Mouse (Mus musculus) ovary, postnatal 10 days (tissue): Measurements from ENCODE around the gene Atp23.

Experiments used
- DNase-seq: peaks from one replicate; pipeline ENCODE4 v3.0.0; 2022; ENCODE audit warnings: low spot score

Gene Atp23

DNA sequence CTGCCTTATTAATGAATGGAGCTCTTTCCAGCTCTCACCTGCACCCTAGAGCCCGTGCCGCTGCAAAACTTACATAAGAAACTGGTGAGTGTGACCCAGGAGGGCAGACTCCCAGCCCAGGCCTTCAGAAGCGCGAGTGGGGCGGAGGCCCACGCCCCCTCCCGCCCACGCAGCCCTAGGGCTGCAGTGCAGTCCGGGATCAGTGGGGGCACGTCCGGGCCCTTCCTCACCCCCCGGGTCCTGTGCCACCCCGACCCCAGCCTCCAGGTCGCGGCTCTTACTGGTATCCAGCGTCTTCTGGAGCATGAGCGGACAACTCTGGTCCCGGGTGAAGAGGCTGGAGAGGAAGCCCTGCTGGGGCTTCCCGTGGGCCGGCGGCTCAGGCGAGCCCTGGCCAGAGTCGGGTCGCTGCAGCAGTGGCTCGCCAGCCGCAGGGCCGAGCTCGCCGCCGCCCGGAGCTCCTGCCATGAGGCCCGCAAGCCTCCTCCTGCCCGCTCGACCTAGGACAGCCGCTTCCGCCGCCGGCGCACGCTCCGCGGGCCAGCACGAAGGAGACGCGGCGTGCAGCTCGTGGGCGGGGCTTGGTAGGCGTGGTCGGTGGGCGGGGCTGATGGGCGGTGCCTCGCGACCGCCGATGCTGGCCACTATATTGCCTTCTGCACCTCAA lies at the start of gene Atp23:
Gene Atp23, minus strand, starts transcription at position 535 of the 667 bp plus-strand sequence.
- DNase-seq: peak; percentile 90

DNA sequence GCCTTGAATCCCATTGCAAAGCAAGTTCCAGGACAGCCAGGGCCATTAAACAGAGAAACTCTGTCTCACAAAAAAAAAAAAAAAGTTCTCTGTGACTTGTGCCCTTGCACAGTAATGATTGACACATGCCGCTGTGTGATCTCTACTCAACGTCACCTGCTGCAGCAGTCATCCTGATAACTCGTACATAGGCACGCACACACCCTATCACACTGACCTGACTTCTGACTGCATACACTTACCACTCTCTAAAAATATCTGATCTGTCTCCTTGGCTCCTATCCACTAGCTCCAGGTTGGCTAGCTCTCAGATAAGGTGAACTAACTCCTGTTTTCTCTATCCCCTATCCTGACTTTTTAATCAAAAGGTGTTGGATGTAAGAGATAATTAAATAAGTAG lies 49.4 kb upstream of the Atp23 start:
- DNase-seq: no peak

DNA sequence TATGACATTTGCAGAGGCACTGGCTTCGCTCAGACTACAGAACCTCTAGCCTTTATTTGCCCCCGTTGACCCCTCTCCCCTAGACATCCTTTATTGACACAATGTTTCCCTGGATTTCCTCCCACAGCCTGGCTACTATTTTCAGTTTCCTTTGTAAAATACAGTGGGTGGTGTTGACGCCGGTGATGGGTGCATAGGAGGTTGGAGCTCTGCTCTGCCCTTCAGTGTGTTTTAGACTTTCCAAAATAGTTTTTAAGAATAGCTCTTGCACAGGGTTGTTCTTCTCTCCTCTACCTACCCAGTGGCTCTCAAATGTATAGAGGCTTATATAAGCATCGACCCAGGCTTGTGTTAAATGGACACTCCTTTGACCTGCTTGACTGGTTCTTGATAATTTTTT lies 48.7 kb upstream of the Atp23 start:
- DNase-seq: no peak

DNA sequence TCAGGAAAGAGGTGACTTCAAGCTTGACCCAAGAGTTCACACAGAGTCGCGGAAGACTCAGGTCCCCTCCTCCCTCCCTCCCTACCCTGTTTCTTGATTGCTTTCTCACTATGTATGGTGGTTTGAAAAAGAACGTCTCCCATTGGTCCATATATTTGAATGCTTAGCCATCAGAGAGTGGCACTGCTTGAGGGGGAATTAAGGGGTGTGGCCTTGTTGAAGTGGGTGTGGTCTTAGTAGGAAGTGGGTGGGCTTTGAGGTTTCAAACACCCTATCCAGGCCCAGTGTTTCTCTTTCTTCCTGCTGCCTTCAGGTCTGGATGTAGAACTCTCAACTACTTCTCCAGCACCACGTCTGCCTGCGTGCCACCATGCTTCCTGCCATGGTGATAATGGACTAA lies 44.4 kb upstream of the Atp23 start:
- DNase-seq: no peak

DNA sequence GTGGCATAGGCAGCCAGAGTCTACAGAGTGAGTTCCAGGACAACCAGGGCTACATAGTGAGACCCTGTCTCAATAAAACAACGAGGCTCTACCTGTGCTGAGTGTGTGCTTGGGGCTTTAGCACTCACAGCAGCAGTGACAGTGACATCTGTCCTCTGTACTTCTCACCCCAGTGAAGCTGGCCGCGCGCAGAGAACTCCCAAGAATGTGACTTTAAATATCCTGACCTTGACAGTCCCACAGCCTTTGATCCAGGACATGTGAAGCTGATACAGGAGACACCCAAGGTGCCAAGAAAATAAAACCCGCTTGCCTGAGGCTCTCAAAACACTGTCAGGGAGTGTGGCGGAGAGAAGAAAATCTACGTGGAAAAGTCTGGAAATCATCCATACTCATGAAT lies 39.8 kb upstream of the Atp23 start:
- DNase-seq: no peak

DNA sequence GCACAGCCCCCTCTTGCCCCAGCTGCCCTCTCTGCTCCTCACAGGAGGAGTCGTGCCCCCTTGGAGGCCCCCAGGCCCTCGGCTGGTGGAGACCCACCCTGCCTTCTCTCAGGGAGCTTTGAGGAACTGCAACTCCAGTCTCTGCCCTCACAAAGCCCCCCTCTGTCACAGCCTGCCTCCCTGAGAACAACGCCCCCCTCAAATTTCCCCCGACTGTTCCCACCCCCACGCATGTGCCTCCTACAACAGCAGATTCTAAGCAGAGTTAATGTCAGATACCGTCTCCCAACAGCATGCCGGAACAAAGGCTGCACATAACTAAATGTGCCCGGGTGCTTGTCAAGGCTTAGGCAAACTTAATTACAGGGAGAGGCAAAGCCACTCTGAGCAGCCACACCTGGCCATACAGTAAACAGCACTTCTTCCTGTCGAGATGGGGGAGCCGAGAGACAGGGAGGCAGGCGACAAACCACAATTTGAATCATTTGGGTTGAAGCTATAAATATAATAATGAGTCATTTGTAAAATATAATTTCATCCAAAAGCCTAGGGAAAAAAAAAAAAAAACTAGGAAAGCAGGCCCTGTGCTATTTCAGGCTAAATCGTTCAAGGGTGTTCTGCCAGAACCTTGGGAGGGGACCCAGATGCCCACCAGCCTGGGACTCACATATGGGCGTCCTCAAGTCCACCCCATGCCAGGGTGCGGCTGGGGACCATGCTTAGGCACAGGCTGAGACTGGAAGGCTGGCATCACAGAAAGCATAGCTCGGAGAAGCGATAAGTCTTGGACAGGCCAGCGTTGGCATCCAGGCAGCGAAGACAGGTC lies 34.6 kb upstream of the Atp23 start:
- no peak for DNase-seq

DNA sequence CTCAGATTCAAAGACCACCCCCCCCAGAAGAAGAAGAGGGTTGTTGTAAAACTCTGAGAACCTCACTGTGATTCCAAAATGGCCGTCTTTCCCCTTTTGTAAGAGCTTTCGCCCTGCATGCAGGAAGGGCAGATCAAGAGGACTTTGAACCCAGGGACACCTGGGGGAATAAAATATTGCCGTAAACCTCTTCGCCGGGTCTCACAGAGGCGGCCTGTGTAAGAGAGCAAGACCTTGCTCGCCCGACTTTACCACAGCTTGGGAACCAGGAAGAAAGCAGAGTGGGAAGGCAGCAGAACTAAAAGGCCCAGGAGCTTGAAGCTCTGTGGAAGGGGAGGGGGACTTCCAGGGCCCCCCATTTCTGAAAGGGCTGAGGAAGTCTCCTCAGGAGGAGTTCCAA lies 34.0 kb upstream of the Atp23 start:
- DNase-seq: no peak

DNA sequence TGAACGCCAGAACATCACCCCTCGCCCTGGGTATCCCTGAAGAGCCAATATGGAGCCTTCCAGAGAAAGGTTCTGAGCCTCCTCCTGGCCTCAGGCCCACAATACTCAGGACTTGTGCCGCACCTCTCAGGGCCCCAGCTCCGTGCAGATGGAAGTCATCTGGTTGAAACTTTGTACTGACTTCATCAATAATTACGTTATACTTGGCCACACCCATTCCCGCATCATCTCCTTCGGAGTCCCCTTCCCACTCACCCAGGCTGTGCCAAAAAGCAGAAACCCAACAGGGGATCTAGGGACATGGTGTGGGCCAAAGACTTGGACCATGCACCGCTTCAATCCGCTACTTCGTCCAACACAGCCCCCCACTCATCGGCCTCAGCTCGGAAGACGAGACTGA lies 33.4 kb upstream of the Atp23 start:
- no peak for DNase-seq

DNA sequence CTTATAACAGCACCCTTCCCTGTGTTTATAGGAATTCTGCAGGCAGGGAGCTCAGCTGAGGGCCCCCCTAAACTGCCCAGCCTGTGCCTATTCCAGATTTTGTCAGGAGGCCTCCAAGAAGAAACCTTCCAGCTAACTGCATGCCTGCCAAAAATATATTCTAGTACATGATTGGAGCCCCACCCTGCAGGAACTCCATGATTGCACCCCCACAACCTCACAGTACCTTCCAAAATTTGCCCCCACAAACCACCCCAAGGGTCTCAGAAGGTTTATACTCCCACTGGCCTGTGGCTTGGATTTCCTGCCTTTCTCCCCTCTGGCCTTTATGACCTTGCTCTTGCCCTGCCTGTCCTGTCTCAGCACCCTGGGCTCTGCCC lies 30.6 kb upstream of the Atp23 start:
- DNase-seq: no peak

DNA sequence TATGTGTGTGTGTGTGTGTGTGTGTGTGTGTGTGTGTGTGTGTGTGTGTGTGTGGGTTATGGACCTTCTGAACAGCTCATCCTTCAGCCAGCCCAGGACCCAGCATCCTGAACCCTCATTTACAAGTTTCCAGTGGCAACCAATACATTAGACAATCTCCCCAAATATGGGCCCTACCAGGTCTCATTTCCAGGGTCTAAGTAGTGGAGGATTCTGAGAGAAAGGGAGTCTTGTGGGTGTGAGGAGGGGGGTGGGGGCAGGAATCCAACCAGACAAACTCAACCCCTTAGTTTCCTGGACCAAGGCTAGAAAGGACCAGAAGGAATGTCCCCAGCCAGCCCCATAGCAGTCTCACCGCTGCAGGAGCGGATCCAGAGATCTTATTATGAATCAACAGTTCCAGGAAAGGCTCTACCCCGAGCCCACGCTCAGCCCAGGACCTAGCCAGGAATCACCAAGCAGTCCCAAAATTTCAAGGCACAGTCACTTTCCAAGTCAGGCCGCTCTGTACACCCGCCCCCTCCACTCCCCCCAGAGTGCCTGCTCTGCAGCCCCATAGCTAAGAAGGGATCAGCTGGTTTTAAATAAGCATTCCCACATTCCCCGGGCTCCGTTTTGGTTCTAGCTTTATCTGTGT lies 30.1 kb upstream of the Atp23 start:
- no peak for DNase-seq

DNA sequence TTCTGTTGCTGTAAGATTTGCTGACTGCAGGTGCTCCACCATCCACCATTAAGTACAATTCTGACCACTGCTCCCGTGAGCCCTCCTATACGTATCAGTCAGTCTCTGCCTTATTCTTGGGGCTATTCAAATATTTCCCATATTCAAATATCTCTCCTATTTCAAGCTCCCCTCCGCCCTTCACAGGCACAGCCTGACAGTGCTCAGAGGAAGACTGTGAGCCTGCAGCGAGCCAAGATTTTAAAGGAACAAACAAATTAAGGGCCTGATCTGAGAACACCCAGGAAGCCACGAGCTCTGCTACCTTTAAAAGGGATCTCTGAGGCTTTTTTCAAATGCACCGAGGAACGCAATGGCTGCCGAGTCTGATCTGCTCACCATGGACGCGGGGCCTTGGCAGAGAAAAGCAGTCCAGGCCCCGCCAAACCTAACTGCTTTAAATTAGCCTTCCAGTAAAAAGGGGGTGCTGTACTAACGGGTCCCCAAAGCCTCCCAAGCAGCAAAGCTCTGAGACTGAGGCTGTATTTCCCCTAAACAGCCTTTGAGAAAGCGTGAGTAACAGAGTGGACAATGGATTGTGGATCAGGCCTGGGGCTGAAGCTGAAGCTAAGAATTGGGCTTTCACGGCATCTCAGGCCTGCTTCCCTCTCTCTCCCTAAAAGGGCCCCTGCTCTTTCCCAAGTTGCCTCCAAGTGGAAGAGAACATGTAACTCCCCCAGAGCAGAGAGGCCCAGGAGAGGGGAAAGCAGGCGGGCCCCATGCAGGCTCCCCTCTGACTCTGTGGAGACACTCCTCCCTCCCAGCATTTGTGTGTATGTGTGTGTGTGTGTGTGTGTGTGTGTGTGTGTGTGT lies 29.3 kb upstream of the Atp23 start:
- DNase-seq: peak; percentile 74

DNA sequence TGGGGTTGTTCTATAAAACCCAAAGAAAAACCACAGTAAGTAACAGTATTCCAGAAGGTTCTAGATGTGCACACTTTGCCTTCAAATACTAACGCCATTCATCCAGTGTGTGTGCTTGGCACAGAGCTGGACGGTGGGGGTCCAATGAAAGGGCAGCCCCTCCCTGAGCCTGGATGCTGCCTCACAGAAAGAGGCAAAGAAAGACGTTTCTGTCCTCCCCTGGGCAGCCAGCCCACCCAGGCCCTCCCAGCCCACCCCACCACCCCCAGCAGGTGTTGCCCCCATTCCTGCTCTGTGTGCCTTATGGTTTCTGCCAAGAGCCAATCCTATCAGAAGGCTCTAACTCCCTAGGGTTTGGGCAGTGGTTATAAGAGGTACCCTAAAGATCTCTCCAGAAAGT lies 28.4 kb upstream of the Atp23 start:
- DNase-seq: no peak

DNA sequence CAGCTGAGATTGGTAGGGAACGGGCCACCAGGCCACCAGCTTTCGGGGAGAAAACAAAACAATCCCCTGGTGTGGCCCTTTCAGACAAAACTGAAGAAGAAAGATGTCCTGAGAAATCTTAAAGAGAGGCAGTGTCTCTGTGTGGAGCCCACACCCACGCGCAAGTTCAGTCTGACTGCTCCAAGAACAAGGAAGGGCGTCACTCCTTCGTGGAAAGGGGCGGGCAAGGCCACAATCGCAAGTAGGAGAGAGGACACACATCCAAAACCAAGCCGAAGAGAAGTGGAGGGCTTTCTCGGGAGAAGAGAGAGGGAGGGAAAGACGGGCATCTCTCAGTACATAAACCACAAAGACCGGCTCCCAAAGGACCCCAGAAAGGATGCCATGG lies 27.7 kb upstream of the Atp23 start:
- no peak for DNase-seq

DNA sequence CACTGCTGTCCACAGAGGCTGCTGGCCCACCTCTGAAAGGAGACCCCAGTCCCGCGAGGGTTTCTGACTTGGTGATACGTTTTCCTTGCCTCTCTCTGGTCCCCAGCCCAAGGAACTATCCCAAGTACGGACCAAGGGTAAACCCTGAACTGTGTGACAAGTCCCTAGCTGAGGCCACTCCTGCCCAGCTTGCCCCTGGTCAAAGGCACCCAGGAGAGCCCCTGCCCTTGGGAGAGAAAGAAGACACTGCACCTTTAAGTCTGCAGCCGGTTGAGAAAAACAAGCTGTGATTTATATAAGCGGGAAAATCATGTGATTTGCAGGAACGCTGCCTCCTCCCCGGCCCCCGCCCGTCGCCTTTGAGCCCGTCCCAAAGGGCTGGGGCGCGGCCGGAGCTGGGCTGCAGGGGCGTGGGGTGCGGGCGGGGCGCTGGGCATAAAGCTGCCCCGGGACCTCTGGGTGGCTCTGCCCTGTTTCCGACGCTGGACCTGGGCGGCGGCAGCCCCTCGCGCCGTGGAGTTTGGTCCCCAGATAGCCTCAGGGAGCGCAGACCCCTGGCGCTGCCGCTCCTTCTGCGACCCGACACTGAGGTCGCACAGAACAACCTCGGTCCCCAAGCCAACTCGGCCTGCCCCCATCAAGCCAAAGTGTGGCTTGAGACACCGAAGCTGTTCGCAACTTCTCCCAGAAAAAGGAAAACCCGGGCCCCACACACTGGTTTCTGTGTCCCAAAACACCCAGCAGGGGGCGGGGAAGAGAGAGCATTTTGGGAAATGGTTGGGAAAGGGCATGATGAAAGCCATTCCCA lies 27.1 kb upstream of the Atp23 start:
- peak; percentile 67 for DNase-seq

DNA sequence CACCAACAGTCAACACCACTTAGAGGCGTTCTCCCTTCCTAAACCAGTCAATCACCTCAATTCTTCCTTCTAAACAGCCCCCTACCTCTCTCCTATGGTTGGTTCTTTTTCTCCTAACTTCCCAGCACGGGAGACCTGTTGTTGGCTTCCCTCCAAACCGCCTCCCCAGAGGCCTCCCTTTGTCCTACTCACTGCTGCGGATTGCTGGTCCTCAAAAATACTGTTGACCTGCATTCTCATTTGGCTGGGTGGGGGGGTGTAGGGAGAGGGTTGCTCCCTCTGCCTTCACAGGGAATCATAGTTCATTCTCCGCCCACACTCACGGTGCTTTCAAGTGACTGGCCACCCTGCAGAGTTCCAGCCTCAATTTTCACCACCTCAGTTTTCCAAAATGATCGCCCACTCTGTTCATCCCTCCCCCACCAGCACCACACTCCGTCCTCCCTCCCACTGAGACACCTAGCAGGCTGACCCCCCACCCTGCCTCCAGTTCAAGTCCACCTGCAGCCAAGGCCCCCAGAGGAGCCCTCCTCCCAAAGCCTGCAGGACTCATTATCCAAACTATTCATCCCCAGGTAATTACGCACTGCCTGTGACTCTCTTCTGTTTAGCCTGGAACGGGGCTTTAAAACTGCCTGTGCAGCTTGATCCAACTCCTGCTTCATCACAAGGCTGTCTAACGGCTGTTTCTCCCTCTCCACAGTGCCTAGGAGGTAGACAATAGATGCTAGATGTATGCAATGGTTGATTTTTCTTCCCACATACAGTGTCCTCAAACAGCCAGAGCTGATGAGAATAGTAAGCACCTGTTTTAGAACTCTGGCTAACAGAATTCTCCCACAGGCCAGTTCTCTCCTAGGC lies 26.2 kb upstream of the Atp23 start:
- no peak for DNase-seq

DNA sequence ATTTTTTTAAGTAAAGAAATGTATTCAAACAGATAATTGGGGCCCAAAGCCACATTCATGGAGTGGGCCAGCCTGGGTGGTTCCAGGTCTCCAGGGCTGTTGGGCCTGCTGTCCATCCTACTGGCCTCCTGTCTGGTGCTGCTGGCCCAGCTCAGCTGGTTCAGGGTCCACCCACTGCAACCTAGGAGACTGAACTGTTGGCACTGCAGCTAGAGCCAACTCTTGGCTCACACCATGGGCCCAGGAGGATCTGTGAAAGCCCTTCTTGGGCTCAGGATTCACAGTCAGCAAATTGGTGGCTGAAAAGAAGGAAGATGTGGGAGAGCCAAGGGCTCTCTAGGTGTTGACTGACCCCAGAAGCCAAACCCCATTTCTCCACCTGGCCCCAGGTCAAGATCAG lies 24.2 kb upstream of the Atp23 start:
- DNase-seq: no peak

DNA sequence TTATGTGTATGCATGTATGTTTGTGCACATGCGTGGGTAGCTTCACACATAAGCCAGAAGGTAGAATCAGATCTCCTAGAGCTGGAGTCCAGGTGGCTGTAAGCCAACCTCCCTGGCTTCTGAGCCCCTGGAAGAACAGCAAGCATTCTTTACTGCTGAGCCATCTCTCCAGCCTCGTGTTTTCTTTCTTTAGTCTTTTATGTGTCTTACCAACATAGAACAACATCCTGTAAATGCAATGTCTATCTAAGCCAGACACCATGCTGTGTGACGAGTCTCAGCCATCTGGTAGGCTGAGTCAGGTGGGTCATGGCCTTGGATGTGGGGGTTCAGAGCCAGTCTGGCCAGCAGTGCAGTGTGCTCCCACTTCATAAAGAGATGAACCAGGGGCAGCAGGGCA lies 22.9 kb upstream of the Atp23 start:
- DNase-seq: no peak

DNA sequence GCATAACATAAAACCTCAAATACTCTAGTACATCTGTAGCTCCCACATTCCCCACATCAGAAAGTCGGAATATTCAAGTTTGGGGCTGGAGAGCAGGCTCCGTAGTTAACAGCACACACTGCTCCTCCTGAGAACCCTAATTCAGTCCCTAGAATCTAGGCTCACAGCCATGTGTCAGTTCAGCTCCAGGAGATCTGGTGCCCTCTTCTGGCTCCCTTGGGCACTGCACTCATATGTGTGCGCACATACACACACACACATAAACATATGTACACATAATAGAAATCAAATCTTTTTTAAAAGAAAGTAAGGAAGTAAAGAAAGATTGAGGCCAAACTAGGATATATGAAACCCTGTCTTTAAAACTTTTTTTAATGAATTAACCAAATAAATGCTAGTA lies 19.1 kb upstream of the Atp23 start:
- DNase-seq: no peak

DNA sequence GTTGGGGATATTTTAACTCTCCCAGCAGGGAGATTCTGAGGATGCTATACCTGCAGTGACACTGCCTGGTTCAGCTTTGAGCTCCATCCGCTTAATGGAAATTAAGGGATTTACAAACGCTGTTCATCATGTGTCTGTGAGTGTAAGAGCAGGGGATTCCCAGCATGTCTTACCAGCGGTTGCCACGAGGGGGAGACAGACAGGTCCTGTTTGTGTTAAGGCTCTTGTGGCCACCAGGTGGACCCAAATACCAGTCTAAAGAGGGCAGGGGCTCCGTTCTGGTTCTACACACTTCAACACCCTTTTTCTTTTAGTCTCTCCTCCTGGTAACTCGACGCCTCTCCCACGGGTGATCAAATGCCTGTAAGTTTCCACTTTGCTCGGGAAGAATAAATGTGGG lies 17.9 kb upstream of the Atp23 start:
- peak; percentile 95 for DNase-seq

DNA sequence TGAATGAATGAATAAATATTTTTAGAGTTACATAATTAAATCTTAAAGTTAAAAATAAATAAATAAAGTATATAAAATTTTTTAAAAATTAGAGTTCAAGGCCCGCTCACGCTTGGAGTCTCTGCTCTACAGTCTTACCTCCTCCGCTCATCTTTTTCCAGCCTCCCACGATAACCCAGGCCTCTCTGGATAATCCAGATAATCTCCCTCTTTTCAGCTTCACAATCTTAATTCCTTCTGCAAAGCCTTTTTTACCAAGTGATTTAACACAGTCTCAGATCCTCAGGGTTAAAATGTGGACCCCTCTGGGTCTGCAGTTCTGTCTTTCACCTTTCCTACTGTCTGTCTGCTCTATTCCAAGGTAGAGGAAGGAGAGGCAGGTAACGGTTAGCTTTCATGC lies 13.1 kb upstream of the Atp23 start:
- no peak for DNase-seq

DNA sequence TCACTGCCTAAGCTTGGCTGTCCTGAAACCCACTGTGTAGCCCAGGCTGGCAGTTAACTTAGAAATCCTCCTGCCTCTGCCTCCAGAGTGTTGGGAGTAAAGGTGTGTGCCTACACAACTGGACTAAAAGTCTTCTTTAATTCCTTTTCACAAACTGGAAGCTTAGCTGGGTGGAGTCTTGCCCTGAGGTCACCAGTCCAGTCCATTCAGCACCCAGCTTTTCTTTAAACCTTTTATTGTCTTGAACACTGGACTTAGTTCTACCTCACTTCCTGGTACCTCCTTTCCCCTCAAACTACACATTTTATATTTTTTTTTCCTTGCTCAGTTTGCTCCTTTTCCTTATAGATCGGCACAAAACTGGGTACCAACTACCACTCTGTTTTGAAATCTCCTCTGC lies 10.3 kb upstream of the Atp23 start:
- DNase-seq: no peak
